Mouse (Mus musculus) adrenal gland, postnatal 10 days (tissue): Measurements from ENCODE around the gene Sox2. TPM values are rescaled to one million over a fixed set of nuclear protein-coding genes. Genes with fewer than 3 reads are reported as not detected.

Experiments used
- DNase-seq: peaks from one replicate; pipeline ENCODE4 v3.0.0; 2021; ENCODE audit warnings: mixed read lengths
- long read RNA-seq, 2 experiments: library from polyadenylated mRNA; stranded (forward); transcript quantifications; one replicate each; pipeline ENCODE4 v2.0.0; 2021
- total RNA-seq, 2 experiments: library from RNA; stranded (reverse); gene quantifications; 2 replicates each; pipeline ENCODE4 v1.2.3; 2021

Sox2 gene
- under 1 TPM; 0.45 TPM for total RNA-seq
- long read RNA-seq, experiment 1: 0 reads
- long read RNA-seq, experiment 2, partial matches to known transcripts: 0 of 1 reads
- long read RNA-seq, experiment 2, other reads (novel, unspliced or antisense): 0 of 1 reads

- peak; percentile 79 for DNase-seq
Observed at GRCm38 (mm10) chr3:34649726-34650620, at the start of gene Sox2. Gene Sox2, plus strand, starts transcription at chr3:34650405.

GRCm38 (mm10) chr3:34601116-34601515 lies 49.1 kb upstream of the Sox2 start:
- DNase-seq: no peak

- DNase-seq: no peak
Observed at GRCm38 (mm10) chr3:34614107-34614506, 36.1 kb upstream of the Sox2 start.

GRCm38 (mm10) chr3:34615526-34615925 lies 34.7 kb upstream of the Sox2 start:
- no peak for DNase-seq

GRCm38 (mm10) chr3:34618934-34619333 lies 31.3 kb upstream of the Sox2 start:
- no peak for DNase-seq

- peak; percentile 11 for DNase-seq
Observed at GRCm38 (mm10) chr3:34620121-34620520, 30.1 kb upstream of the Sox2 start.

- no peak for DNase-seq
Observed at GRCm38 (mm10) chr3:34624721-34625270, 25.4 kb upstream of the Sox2 start.

- no peak for DNase-seq
Observed at GRCm38 (mm10) chr3:34626521-34626920, 23.7 kb upstream of the Sox2 start.

- no peak for DNase-seq
Observed at GRCm38 (mm10) chr3:34630031-34630430, 20.2 kb upstream of the Sox2 start.

- DNase-seq: no peak
Observed at GRCm38 (mm10) chr3:34630736-34631135, 19.5 kb upstream of the Sox2 start.

- no peak for DNase-seq
Observed at GRCm38 (mm10) chr3:34636958-34637357, 13.2 kb upstream of the Sox2 start.

GRCm38 (mm10) chr3:34637481-34637880 lies 12.7 kb upstream of the Sox2 start:
- DNase-seq: no peak

- no peak for DNase-seq
Observed at GRCm38 (mm10) chr3:34637926-34638325, 12.3 kb upstream of the Sox2 start.

- no peak for DNase-seq
Observed at GRCm38 (mm10) chr3:34638344-34638743, 11.9 kb upstream of the Sox2 start.

GRCm38 (mm10) chr3:34639031-34639872 lies 11.0 kb upstream of the Sox2 start:
- DNase-seq: peak; percentile 41

- DNase-seq: no peak
Observed at GRCm38 (mm10) chr3:34639873-34640270, 10.3 kb upstream of the Sox2 start.

- DNase-seq: no peak
Observed at GRCm38 (mm10) chr3:34640276-34640675, 9.9 kb upstream of the Sox2 start.

GRCm38 (mm10) chr3:34640690-34641600 lies 9.3 kb upstream of the Sox2 start:
- DNase-seq: peak; percentile 76

- no peak for DNase-seq
Observed at GRCm38 (mm10) chr3:34641756-34642497, 8.3 kb upstream of the Sox2 start.

- DNase-seq: peak; percentile 31
Observed at GRCm38 (mm10) chr3:34642498-34642941, 7.7 kb upstream of the Sox2 start.

- no peak for DNase-seq
Observed at GRCm38 (mm10) chr3:34643067-34643466, 7.1 kb upstream of the Sox2 start.
